Mouse (Mus musculus) cerebellum, adult 11-12 months (tissue): ENCODE measurements at regions not wholly inside any gene's neighbourhood (a gene's known extent, or its start where the extent isn't known, plus 50 kb on each side); places are given as distances from the start of the nearest gene placed in this dataset.

ENCODE experiments used
- DNase-seq: peaks from one replicate; pipeline ENCODE4 v3.0.0; 2022

DNA sequence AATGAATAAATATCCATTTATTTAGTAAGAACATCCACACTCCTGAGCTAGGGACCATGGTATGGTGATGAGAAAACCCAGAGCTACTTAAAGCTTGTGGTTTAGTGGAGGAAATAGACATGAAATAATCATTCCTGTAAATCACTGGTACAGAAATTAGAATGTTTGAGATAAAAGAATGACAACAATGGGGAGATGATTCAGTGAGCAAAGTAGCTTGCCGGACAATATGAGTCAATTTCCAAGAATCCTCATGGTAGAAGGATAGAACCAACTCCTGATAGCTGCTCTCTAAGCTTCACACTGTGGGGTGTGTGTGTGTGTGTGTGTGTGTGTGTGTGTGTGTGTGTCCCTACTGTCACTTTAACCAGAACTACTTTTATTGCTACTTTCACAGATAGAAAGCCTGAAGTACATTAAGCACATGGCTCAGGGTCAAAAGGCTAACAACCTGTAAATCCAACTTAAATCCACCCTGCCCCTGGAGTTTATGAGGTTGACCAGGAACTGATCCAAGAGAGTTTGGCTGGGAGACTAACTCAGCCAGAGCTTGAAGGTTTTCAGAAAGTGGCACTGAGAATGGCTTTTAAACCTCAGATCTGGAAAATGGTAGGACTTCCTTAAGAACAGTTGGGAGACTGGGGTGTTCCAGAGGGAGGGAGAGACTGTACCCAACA, 336.9 kb upstream of the Gcfc2 start:
- DNase-seq: no peak

- peak; percentile 7 for DNase-seq
These were observed 333.7 kb upstream of the Gcfc2 start for GRCm38 (mm10) chr6:81589727-81590126.

DNA sequence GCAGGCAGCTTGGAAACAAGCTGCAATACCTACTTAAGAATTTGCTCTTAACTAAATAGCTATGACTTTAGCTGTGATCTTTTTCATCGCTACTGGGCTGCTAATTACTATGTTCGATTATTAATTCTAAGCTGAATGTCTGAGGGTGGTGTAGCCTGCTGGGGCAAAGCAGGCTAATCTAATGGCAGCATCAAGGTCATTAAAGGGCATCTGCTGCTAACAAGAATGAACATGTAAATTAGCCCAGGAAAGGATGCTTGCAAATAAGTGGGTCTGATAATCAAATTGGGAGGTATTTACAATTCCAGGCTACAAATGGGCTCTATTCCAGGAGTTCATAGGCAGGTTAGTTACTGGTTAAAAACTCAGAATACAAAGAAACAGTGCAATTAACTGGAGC, 327.5 kb upstream of the Gcfc2 start:
- DNase-seq: no peak

- no peak for DNase-seq
These were observed 314.8 kb upstream of the Gcfc2 start for GRCm38 (mm10) chr6:81608637-81609036.

GRCm38 (mm10) chr6:81611980-81612379, 311.5 kb upstream of the Gcfc2 start:
- no peak for DNase-seq

DNA sequence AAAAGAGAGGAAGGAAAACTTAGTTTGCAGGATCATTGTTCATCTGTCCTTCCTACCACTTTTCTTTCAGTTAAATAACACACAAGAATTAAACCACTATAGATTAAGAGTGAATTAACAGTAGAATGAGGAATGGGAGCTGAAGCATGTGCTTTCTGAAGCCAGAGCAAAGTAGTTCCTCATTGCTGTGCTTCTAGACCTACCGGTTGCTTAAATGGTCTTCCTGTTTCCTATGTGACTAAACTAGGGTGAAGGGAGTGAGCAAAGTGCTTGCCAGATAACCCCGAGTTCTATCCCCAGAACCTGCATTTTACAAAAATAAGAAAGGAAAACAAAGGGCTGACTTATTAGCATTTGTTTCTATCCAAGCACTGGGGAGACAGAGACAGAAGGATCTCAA, 305.5 kb upstream of the Gcfc2 start:
- no peak for DNase-seq

GRCm38 (mm10) chr6:81621028-81621427, 302.4 kb upstream of the Gcfc2 start:
- no peak for DNase-seq

DNA sequence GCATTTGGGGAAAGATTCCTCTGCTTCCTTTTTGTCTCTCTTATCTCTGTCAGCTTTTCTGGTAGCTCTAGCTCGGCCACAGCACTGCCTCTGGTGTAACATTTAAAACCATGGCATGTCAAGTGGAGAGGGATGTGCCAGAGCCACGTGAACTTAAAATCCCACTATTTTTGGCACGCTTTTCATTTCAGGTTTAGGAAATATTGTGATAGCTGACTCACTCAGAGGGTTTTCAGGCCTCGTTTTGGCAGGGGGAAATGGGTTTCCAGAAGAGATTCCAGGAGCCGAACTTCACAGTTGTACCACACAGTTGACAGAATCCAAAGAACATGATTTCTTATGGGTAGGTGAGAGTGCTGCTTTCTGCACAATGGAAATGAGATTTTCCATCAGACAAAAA, 300.8 kb upstream of the Gcfc2 start:
- DNase-seq: no peak

DNA sequence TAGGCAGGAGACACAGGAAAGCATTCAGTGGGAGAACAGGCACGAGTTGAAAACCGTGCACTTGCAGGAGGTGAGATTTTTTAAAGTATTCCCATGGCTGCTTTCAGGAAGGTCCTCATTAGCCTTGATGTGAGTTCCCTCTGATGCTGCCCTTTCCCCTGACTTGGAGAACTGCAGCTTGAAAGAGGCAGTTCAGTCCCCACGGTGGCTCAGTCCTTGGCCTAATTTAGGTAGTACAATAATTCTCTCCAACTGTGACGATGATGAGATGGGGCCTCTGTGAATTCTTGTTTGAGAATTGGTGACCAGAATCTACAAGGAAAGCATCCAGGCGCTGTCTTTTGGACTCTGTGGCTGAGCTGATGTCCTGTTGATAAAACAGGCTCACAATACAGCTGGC, 298.5 kb upstream of the Gcfc2 start:
- no peak for DNase-seq

GRCm38 (mm10) chr6:81633586-81633985, 289.9 kb upstream of the Gcfc2 start:
- DNase-seq: no peak

DNA sequence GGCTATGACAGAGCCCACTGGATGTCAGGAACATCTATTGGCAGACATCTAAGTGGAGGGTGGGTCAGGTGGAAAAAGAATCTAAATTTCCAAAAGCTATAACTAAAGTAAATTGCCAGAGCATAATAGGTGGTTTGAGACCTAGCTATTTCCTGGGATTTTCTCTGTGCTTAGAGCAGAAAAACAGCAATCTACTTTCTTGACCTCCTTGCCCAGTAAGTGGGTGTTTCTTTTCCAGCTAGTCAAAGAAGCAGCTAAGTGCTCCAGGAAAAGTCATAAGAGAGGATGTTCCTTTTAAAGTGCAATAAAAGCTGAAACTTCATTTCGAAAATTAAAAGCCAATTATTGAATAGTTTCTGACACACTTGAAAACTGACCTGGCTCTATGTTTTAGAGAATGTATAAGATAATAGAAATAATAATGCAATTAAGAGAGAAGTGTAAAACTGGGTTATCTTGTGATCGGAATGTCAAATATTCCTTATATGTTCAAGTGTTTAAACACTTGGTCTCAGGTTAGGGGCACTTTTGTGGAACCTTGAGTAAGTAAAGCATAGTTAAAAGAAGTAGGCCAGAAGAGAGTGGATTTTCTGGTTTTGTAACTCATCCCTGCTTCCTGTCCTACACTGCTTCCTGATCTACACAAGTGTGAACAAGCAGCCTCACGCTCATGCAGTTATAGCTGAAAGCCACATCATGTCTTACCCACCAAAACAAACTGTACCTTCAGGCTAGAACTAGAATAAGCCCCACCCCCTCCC, 275.7 kb upstream of the Gcfc2 start:
- DNase-seq: no peak

- DNase-seq: no peak
These were observed 271.6 kb upstream of the Gcfc2 start for GRCm38 (mm10) chr6:81651856-81652255.

DNA sequence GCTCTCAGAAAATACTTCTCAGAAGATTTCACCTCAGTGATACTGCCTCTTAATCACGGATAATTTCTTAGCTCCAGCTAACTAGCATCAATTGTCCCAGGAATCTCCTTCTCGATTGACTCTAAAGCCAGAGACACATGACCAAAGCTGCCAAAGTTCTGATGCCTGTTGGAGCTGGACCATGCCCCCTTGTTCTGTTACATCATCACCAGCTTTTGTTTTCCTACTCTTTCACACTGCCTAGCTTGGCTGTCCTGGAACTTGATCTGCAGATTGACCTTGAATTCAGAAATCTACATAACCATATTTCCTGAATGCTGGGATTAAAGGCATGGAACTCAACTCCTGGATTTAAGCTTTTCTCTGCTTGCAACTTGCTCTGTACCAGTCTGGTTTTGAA, 268.3 kb upstream of the Gcfc2 start:
- DNase-seq: no peak

DNA sequence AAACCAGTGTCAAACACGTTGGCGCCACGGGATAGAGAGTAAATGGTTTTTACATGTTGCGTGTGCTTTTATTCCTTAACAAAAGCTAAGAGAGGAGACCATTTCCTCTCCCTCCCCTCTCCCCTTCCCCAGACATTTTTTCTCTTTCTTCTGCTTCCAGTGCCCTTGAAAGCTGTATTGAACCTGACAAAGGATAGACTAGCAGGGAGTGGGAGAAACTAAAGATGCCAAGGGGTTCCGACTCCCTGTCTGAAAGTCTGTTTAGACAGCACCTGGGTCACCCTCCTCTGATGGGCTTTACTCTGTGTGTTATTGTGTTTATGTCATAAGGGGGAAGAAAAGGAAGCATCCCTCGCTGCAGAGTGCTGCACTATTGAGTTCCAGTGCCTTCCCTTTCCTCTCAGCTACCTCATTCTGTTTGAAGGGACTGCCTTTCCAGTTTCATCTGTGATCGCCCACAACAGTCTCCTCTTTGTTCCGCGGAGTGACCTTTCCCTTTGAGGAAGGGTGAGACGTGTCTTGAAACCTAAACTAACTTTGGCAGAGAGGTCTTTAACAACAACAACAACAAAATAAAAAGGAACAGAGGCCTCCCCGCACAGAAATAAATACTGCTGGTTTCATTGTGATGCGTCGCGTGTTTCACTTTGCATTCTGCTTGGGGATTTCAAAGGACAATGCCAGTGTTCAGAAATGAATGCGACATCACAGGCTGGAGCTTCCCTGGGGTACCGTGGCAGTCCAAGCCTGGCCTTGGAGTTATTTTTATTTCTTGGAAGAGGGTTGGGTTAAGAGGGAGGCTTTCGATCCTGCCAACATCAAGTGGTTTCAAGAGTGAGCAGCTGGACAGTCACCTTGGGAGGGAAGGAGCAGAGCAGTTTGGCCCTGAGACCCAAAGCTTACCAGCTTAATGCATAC, 262.7 kb upstream of the Gcfc2 start:
- peak; percentile 13 for DNase-seq

GRCm38 (mm10) chr6:81668944-81669343, 254.5 kb upstream of the Gcfc2 start:
- DNase-seq: no peak

DNA sequence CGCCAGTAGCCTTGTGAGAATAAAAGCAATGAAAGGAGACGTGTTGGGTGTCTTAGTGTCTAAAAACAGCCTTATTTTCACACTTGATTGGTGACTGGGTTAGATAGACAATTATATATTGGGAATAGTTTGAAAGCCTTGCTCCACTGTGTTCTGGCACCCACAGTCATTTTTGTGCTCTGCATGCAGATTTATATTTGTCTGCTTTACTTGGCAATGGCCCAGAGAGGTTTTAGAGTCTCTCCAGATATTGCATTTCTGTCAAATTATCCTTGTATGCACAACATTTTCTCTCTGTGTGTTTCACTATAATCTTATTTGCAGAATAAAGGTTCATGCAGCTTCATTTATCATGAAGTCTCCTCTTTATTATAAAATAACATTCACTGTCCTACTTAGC, 250.2 kb upstream of the Gcfc2 start:
- DNase-seq: no peak

DNA sequence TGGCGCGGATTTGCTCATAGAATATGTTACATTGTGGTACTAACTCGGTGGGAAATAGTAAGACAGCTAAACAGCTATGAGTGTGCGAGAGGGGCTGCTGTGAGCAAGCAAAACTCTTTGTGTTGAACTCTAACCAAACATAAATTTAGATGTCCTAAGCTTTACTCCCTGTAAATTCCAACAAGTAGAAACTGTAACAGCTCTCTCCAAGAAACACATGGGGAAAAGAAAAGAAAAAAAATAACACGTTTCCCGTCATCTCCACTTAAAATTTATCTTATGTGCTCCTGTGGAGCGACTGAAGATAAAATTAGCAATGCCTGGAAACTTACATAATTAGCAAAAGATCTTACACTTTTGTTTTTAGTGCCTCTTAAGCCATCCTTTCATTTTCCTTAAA, 226.2 kb upstream of the Gcfc2 start:
- DNase-seq: no peak

- DNase-seq: no peak
These were observed 225.3 kb upstream of the Gcfc2 start for GRCm38 (mm10) chr6:81698173-81698572.

DNA sequence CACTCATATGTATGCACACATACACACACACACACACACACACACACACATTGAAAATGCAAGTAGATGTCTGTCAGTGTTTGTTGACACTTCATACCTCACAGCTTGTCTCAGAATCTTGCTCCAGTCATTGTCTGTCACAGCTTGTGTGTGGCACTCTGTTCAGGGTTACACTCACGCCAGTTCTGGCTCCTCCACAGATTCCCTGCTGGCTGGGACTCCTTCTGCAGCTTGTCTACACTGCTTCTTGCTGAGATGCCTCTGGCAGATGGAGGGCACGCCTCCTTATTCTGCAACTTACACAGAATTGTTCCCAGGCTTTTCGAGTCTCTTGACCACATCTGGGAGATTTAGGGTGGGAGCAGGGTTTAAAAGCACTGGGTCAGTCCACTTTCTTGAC, 208.6 kb upstream of the Gcfc2 start:
- no peak for DNase-seq

GRCm38 (mm10) chr6:81716371-81716770, 207.1 kb upstream of the Gcfc2 start:
- no peak for DNase-seq

- DNase-seq: no peak
These were observed 198.6 kb upstream of the Gcfc2 start for GRCm38 (mm10) chr6:81724601-81725545.

DNA sequence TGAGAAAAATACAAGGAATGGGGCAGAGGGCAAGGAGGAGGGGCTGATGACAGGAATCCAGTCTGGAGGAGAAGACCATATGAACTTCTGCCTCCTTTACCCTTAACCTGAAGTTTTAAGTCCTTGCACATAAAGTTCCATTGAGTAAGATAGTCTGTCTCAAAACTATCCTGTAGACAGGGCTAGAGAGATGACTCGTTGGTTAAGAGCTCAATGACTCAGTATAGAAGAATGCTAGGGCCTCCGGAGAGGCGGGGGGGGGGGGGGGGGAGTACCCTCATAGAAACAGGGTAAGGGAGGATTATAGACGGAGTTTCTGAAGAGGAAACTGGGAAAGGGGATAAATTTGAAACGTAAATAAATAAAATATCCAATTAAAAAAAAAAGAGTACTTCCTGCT, 191.8 kb upstream of the Gcfc2 start:
- DNase-seq: no peak

DNA sequence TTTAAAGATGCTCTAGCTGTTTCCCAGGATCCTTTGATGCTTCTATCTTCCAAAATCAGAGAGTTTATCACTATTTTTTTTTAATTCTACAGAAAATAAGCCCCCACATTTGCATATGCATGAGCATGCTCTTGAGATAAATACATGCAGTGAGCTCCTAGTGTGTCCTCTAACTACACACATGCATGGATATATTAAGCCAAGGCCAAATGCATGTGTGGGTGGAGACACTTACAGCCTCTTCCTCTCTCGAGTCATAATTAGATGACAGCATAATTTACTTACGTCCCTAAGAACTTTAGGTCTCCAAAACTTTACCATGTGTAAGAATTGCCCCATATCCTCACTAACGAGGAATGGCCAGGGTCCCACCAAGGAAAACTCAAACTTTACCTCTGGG, 189.9 kb upstream of the Gcfc2 start:
- DNase-seq: no peak
